Mouse (Mus musculus) lung, postnatal 36 days (tissue): ENCODE measurements around the gene 4930523C07Rik.
A peak's percentile ranks its signal among the peaks of the same experiment; 100 is the strongest.

Source experiments
- DNase-seq: peaks from one replicate; pipeline ENCODE4 v3.0.0; 2022; ENCODE audit warnings: mixed read lengths

The 4930523C07Rik gene

DNA sequence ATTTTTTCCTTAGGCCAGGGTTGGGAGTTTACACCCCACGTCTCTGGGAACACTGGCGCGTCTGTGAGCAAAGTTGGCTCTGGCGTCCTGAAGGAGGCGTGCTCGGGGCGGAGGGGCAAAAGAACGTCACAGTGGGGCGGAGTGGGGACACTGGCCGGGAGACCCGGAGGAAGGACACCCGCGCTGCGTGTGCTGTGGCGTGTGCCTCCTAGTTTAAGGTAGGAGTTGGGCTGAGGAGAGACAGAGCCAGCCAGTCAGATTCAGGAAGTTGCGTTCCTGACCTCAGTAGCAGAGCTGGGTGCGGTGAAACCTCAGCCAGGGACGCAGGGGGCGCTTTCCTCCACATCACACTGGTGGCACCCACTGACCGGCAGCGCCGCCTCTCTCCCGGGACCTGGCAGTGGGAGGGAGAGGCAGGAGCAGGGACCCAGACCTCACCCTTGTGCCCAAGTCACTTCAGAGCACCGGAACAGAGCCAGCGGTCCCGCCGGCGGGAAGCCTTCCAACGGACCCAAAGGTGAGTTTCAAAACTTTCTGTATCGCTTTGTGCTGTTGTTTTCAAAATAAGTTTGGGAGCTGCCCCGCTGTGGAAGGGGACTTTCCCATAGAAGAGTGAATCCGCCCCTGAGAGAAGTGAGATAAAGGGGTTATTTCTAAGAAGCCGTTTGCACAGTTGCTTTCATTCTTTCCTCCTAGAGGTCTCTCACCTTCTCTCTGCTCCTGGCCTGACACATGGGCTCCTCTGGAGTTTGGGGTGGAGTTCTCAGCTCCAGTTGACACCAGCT, at the start of gene 4930523C07Rik:
4930523C07Rik (plus strand) TSS at position 146 of the 785 bp plus-strand sequence.
- peak; percentile 93 for DNase-seq

GRCm38 (mm10) chr1:159997329-159997728, 46.9 kb upstream of the 4930523C07Rik start:
- no peak for DNase-seq

DNA sequence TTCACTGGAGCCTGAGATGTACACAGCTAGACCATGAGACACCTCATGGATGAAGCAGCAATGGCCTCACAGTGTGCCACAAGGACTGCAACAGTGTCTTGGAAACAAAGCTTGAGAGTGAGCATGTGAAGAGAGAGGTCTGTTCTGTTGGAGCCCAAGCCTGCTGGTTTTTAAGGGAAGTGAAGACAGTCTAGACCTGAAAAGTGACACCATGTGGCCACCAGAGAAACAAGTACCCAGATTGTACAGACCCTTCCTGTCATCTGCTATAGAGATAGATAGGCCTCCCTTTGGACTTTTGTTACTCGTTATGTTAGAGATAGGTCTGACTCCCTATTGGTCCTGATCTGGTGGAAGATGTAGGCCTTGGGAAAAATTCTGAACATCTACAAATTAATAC, 45.8 kb upstream of the 4930523C07Rik start:
- DNase-seq = no peak

GRCm38 (mm10) chr1:159999232-159999631, 45.0 kb upstream of the 4930523C07Rik start:
- DNase-seq = no peak

DNA sequence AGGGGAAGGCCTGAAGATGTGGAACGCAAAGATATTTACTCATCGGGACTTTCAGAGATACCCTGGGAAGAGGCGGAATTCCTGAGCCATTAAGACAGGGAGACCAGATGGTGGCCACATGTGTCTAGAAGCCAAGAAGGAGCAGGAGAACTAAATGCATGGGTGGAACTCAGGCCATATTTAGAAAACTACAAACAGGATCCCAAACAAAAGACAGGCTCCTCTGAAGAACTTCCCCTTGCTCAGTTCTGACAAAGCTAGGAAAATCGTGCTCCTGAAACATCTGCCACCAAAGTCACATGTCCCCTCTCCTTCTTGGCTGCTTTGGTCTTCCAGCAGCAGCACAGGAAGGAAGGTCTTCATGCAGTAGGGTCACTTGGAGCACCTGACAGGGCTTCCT, 38.9 kb upstream of the 4930523C07Rik start:
- no peak for DNase-seq

- no peak for DNase-seq
These were observed 37.1 kb upstream of the 4930523C07Rik start for GRCm38 (mm10) chr1:160006919-160007588.

DNA sequence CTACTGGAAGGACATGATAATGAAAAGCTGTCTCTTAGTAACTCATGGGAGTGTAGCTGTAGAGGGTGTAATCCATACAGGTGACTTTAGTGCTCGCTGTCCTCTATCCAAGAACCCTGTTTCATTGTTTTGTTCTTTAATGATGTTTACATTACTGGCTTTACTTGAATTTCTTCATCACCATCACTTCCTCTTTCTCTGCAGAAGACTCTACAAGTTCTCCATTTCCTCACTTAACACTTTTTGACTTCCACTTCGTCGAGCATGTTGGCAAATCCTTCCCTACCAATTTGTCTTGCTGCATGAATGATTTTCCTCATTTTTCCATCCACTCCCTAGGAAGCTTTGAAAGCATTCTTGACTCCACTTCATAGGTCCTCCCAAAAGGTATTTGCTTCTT, 31.1 kb upstream of the 4930523C07Rik start:
- no peak for DNase-seq

DNA sequence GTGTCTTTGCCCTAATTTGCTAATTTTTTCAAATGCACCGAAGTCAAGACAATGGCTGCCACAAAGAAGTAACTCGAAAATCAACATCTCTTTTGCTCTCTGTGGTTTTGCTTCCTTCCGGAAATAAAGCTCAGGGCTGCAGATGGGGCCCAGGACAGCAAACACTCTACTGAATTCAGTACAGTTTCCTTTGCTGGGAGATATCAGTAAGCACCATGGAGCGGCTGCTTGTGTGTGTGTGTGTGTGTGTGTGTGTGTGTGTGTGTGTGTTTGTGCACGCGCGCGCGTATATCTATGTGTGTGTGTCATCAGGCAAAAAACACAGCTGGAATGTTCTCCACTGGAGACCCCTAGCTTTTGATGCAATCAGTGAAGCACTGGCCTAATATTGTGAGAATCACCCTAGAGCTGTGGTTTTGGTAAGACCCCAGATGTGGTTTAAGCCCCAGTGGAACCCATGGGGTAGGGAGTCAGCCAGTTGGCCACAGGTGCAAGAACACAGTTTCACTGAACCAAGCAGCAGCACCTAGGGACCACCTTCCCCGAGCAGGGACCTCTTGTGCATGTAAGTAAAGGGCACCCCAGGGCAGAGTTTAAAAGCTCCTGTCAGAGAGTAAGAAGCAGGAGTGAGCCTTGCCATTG, 19.7 kb upstream of the 4930523C07Rik start:
- DNase-seq = no peak

DNA sequence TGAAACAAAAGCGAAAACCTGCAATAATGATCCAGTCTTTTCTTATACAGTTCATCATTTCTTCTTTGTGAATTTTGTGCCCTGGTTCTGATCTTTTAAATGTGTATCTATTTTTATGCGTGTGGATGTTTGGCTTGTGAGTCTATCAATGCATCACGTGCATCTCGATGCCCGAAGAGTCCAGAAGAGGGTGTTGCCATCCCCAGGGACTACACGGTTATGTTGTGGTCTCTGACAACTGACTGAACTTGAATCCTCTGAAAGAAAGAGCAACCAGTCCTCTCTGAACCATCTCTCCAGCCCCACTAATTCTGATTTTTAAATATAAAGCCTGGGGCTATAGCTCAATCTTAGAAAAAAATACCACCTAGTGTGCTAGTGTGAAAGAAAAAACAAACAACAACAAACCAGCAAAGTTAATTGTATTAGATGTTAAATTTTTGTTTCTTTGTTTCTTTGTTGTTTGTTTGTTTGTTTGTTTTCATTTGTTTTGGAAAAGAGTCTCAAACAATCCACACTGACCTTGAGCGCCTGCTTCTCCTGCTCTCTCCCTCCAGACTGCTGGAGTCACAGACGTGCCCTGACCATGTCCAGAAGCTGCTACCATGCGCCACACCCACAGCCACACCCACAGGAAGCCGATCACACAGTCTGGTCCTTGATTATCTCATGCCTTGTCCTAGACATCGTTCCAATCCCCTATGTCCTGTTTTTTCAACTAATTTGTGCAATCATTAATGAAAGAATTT, 18.9 kb upstream of the 4930523C07Rik start:
- DNase-seq = no peak

GRCm38 (mm10) chr1:160025895-160026255, 18.3 kb upstream of the 4930523C07Rik start:
- DNase-seq = no peak

DNA sequence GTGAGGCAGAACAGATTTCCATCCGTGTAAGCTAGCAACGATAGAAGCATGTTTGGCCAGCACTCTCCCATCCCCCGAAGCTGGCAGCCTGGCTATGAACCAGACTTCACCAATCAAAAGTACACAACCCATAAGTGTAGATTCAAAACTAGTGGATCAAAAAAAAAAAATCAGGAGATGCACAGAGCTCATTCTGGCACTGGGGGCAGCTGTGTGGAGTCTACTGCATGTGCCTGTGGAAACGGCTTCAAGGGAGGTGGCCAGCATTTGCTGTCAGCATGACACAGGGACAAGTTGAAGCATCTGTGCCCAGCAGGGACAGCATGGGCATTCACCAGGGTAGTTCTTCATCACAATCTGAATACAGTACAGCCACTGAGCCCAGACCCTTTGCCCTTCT, 16.2 kb upstream of the 4930523C07Rik start:
- no peak for DNase-seq

GRCm38 (mm10) chr1:160033948-160034598, 10.1 kb upstream of the 4930523C07Rik start:
- no peak for DNase-seq

GRCm38 (mm10) chr1:160035561-160035960, 8.6 kb upstream of the 4930523C07Rik start:
- peak; percentile 65 for DNase-seq

DNA sequence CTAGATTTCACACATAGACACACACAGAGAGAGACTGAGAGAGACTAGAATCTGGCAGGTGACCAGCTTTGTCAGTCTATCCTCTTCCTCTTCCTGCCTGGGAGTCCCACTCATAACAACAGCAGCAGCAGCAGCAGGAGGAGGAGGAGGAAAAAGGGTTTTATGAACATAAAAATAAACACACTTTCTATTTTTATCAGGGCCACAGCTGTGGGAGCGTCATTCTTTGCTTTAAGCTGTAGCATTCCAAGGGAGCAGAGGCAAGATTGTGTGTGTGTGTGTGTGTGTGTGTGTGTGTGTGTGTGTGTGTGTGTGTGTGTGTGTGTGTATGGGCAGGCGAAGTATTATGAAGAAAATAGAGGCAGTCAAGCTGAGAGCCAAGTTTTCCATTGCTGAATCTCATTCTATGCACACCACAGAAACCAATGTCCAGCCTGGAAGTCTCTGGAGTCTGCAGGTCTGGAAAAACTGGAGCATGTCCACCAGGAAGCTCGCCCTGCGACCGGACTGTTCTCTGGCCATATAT, 7.1 kb upstream of the 4930523C07Rik start:
- peak; percentile 73 for DNase-seq

GRCm38 (mm10) chr1:160039951-160040645, 4.1 kb upstream of the 4930523C07Rik start:
- DNase-seq = no peak

DNA sequence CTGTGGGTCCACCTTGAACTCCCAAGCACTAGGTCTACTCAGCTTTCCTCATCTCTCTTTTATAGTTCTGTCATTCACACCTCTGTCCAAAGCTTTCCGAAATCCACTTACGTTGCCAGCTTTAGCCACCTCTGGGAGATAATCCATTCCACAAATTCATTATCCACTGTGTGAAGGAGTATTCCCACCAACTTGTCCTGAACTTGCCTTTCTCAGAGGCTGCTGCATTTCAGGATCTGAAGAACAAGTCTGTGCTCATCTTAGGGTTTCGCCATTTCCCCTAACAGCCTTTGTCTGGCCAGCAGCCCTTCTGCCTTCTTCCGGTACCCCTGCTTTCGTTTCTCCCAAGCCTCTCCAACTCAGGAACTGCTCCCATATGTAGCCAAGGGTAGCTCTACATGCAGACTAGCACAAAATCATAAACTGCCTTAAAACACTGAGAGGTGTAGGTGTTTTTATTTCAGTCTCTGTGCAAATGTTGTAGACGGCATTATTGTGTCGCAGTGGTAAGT, 2.9 kb upstream of the 4930523C07Rik start:
- no peak for DNase-seq

GRCm38 (mm10) chr1:160042351-160042750, 1.8 kb upstream of the 4930523C07Rik start:
- DNase-seq = no peak

GRCm38 (mm10) chr1:160043271-160043975, 759 bp upstream of the 4930523C07Rik start:
- DNase-seq = peak; percentile 66

DNA sequence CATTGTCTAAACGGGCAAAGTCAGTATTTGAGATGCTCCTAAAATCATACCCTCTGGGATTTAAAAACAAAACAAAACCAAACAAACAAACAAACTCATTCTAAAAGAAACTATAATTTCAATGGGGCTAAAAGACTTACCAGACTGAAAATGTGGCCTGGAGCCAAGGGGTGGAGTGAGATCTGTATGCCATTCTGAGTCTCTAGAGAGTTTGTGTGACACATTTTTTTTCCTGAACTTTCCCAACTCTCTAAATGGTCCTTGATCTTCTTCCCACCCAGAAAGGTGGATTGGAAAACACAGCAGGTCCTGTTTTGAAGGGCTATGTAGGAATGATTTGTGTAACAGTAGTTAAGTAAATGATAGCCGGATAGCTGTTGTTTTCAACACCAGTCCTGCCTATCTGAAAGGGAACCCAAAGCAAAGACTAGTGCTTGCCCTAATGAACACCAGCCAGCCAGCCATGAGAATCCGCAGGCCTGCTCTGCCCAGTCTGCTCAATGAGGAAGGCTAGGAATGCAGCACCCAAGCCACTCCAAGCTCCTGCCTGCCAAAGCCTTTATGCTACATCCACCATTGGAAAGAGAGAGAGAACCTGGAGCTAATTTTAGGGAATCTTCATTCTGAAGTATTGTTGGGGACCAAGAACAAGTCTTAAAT, 1.0 kb downstream of the 4930523C07Rik start:
- DNase-seq = peak; percentile 73

DNA sequence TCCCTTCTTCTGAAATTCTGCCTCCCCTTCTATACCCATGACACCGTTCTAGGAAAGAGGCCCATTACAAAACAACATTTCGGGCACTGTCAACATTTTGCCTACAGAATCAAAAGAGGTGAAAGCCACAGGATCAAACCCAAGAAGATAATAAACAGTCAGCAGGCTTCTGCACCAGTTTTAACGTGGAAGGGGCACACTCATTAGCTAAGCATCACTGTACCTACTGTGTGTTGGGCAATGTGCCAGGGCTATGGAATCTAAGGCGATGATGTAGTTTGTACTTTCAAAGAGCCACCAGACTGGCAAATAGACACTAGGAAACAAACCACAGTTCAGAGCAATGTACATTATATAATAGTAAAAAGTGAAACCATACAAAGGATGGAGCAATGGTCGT, 1.8 kb downstream of the 4930523C07Rik start:
- no peak for DNase-seq
